Mouse (Mus musculus) hindbrain, embryonic 16.5 days (tissue): ENCODE measurements at regions not wholly inside any gene's neighbourhood (a gene's known extent, or its start where the extent isn't known, plus 50 kb on each side); places are given as distances from the start of the nearest gene placed in this dataset.

Experiments used
- ATAC-seq: fragments of 200-750 bp; cut with Nextera tagmentation; 2 replicates; pipeline ENCODE4 v1.8.0; 2017; ENCODE audit warnings: moderate TSS enrichment, moderate library complexity
- H3K27ac ChIP-seq: fragments of 300-500 bp; sonication (generic); 2 replicates; pipeline ENCODE4 v1.5.1; 2014; ENCODE audit warnings: low read depth, mild to moderate bottlenecking, control low read depth, low read length, moderate library complexity
- H3K27me3 ChIP-seq: fragments of 300-500 bp; sonication (generic); replicated peaks from 2 replicates; pipeline ENCODE4 v1.6.1; 2014; ENCODE audit warnings: low read length; ENCODE audit not compliant: control insufficient read depth, insufficient read depth
- H3K36me3 ChIP-seq: fragments of 300-500 bp; sonication (generic); 2 replicates; pipeline ENCODE4 v1.6.1; 2014; ENCODE audit warnings: mild to moderate bottlenecking, low read length, moderate library complexity, mixed read lengths; ENCODE audit not compliant: control insufficient read depth, insufficient read depth
- H3K4me1 ChIP-seq: fragments of 300-500 bp; sonication (generic); 2 replicates; pipeline ENCODE4 v1.6.1; 2014; ENCODE audit warnings: low read depth, low read length; ENCODE audit not compliant: control insufficient read depth, insufficient read depth
- H3K4me2 ChIP-seq: fragments of 300-500 bp; sonication (generic); 2 replicates; pipeline ENCODE4 v1.6.1; 2014; ENCODE audit warnings: mild to moderate bottlenecking, low read length, control low read depth, moderate library complexity
- H3K4me3 ChIP-seq: fragments of 300-500 bp; sonication (generic); 2 replicates; pipeline ENCODE4 v1.5.1; 2014; ENCODE audit warnings: mild to moderate bottlenecking, low read length, control low read depth, moderate library complexity
- H3K9ac ChIP-seq: fragments of 300-500 bp; sonication (generic); 2 replicates; pipeline ENCODE4 v1.6.1; 2014; ENCODE audit warnings: low read depth, mild to moderate bottlenecking, control low read depth, low read length, moderate library complexity
- H3K9me3 ChIP-seq: fragments of 300-500 bp; sonication (generic); 2 replicates; pipeline ENCODE4 v1.6.1; 2014; ENCODE audit warnings: mild to moderate bottlenecking, low read length, moderate library complexity; ENCODE audit not compliant: control insufficient read depth
- WGBS: fragments of 180-500 bp; shearing (Covaris S2); extraction: QIAGEN DNeasy Blood & Tissue Kit; methylation state at CpG from one replicate; pipeline ENCODE4 v1.1.7; 2014; 5-methylcytosine and 5-hydroxymethylcytosine counted together

DNA sequence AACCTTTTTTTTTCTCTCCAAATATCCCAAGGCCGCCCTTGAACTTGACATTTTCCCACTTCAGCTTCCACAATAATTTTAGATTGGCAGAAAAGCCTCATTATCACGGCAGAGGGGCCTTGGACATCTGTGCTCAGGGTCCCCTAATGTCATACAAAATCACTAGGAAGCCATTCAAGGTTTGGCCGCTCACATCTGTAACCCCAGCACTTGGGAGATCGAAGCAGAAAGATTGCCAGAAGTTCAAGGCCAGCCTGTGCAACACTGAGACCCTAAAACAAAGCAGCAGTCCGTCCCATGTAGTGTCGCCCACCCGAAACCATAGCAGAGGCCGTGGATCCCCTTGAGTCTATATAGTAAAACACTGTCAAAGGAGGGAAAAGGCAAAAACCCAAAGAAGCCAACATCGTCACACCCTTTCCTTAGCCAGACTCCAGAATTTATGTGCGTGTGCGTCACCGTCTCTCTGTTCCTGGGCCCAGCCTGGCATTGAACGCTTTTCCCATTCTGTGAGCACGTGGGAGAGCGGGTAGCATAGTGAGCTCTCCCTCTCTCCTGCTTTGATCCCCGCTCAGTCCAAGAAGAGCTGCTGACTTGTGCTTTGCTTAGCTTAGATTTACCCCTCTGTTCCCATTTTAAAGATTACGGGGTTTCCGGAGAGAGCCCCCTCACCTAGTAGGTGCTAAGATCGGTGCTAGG is 74.0 kb upstream of the Tbx3 start:
- ATAC-seq = no peak
- Histone ChIP-seq H3K9me3 (no peaks in the 10 kb centered on the region), H3K27me3 (no peaks in the 10 kb centered on the region), H3K36me3 (no peaks in the 10 kb centered on the region), H3K4me2 (no peak overlapping the region), H3K4me3 (no peak overlapping the region), H3K4me1 (no peaks in the 10 kb centered on the region), H3K27ac (no peak overlapping the region), H3K9ac (no peak overlapping the region)
- 90% methylated on average over 19 of the region's 19 CpGs for WGBS

DNA sequence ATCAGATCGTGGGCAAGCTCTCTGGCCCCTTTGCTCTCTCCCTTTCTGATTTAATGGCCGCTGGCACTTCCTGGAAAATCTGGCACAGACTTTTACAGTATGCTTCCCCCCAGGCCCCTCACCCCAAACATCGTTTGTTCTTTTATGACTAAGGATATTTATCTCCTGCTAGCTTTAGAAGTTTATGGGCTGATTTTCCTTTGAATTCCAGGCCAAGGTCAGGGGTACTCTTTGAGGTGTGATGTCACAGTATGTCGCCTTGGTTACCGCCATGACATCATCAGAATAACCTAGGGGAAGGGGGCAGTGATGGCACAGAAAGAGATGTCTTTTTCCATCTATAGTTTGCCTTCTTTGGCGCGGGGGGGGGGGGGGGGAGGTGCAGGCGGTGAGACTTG is 73.5 kb upstream of the Tbx3 start:
- WGBS = 89% methylated on average over 6 of the region's 8 CpGs
- Histone ChIP-seq H3K4me2 (no peak overlapping the region), H3K9ac (no peak overlapping the region), H3K27me3 (no peaks in the 10 kb centered on the region), H3K36me3 (no peaks in the 10 kb centered on the region), H3K9me3 (no peaks in the 10 kb centered on the region), H3K4me1 (no peaks in the 10 kb centered on the region), H3K4me3 (no peak overlapping the region), H3K27ac (no peak overlapping the region)
- ATAC-seq = no peak

- Histone ChIP-seq H3K4me3 (no peak overlapping the region), H3K4me2 (no peak overlapping the region), H3K4me1 (no peaks in the 10 kb centered on the region), H3K9ac (no peak overlapping the region), H3K27ac (no peak overlapping the region), H3K9me3 (no peaks in the 10 kb centered on the region), H3K27me3 (no peaks in the 10 kb centered on the region), H3K36me3 (no peaks in the 10 kb centered on the region)
- ATAC-seq = no peak
- WGBS = 86% methylated on average over 3 of the region's 3 CpGs
These were observed 72.9 kb upstream of the Tbx3 start for GRCm38 (mm10) chr5:119597530-119597929.

DNA sequence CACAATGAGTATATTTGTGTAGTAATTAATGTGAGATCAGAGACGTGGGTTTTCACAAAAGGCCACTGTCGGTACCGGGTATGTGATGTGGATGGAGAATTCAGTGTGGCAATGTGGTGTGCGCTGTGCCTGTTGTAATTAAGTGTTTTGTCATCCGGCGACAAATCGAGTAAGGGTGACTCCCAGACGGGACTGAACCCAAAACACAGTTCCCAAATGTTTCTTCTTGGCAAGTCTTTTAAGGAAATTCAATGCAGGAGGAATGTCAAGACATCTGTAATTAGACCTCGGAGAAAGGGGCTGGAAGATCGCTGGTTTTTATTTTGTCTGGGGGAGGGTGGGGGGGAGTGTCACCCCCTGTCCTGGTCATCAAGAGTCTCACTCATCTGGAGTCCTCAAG is 72.3 kb upstream of the Tbx3 start:
- no peaks in the 10 kb centered on the region for H3K9me3 ChIP-seq
- ATAC-seq = no peak
- no peak overlapping the region for H3K4me3 ChIP-seq
- H3K4me2 ChIP-seq = no peak overlapping the region
- no peaks in the 10 kb centered on the region for H3K4me1 ChIP-seq
- H3K9ac ChIP-seq = no peak overlapping the region
- H3K27ac ChIP-seq = no peak overlapping the region
- no peaks in the 10 kb centered on the region for H3K36me3 ChIP-seq
- H3K27me3 ChIP-seq = no peaks in the 10 kb centered on the region
- 68% methylated on average over 10 of the region's 10 CpGs for WGBS

- Histone ChIP-seq H3K4me1 (no peaks in the 10 kb centered on the region), H3K27me3 (no peaks in the 10 kb centered on the region), H3K36me3 (no peaks in the 10 kb centered on the region), H3K4me3 (no peak overlapping the region), H3K9ac (no peak overlapping the region), H3K4me2 (no peak overlapping the region), H3K27ac (no peak overlapping the region), H3K9me3 (no peaks in the 10 kb centered on the region)
- WGBS = 95% methylated on average over 5 of the region's 5 CpGs
- ATAC-seq = no peak
These were observed 69.1 kb upstream of the Tbx3 start for GRCm38 (mm10) chr5:119601390-119601789.

- no peak for ATAC-seq
- WGBS = 86% methylated on average over 16 of the region's 16 CpGs
- no peak overlapping the region for H3K9ac ChIP-seq
- no peaks in the 10 kb centered on the region for H3K27me3 ChIP-seq
- no peaks in the 10 kb centered on the region for H3K4me1 ChIP-seq
- H3K4me3 ChIP-seq = no peak overlapping the region
- no peak overlapping the region for H3K27ac ChIP-seq
- H3K9me3 ChIP-seq = no peaks in the 10 kb centered on the region
- H3K36me3 ChIP-seq = no peaks in the 10 kb centered on the region
- no peak overlapping the region for H3K4me2 ChIP-seq
These were observed 68.5 kb upstream of the Tbx3 start for GRCm38 (mm10) chr5:119602001-119602400.

DNA sequence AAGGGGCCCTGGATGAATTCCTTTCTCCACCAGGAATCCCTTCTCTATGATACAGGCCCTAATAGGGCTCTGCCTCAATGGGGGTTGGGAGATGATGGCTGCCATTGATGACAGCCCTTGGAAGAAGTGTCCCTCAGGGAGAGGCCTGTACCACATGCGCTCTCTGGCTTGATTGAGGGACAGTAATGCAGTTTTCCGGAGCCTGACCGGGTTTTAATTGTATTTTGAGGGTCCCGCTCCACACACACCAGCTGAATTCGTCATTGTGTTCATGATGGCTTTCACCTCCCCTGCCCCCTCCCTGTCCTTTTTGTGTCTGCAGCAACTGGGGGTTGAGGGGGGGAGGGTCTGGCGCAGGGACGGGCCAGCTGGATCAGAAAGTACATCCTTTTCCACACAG is 65.0 kb upstream of the Tbx3 start:
- no peak overlapping the region for H3K27ac ChIP-seq
- H3K9me3 ChIP-seq = no peaks in the 10 kb centered on the region
- no peak overlapping the region for H3K4me2 ChIP-seq
- 39% methylated on average over 7 of the region's 7 CpGs for WGBS
- H3K9ac ChIP-seq = no peak overlapping the region
- no peaks in the 10 kb centered on the region for H3K4me1 ChIP-seq
- no peak for ATAC-seq
- H3K27me3 ChIP-seq = peaks cover 3% of the 10 kb centered on the region; the same call in 1 of the 2 replicates
- H3K36me3 ChIP-seq = no peaks in the 10 kb centered on the region
- H3K4me3 ChIP-seq = no peak overlapping the region

DNA sequence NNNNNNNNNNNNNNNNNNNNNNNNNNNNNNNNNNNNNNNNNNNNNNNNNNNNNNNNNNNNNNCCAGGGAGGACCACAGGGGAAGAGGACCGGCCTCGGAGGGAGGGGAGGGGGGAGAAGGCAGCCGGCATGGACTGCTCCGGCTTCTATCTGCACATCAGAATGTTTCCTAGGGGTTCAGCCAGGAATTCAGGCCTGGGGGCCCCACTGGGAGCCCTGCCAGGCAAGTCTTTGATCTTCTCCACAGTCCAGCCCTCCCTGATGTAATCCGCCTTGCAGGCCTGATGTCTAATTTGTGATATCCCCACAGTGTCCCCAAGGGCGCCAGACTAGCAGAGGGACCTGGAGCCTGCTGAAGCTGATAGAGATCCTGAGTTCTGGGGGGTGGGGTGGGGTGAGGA is 57.1 kb upstream of the Tbx3 start:
- ATAC-seq = peak; percentile 60
- 17% methylated on average over 6 of the region's 6 CpGs for WGBS
- peaks cover 3% of the 10 kb centered on the region; the same call in 1 of the 2 replicates for H3K27me3 ChIP-seq

DNA sequence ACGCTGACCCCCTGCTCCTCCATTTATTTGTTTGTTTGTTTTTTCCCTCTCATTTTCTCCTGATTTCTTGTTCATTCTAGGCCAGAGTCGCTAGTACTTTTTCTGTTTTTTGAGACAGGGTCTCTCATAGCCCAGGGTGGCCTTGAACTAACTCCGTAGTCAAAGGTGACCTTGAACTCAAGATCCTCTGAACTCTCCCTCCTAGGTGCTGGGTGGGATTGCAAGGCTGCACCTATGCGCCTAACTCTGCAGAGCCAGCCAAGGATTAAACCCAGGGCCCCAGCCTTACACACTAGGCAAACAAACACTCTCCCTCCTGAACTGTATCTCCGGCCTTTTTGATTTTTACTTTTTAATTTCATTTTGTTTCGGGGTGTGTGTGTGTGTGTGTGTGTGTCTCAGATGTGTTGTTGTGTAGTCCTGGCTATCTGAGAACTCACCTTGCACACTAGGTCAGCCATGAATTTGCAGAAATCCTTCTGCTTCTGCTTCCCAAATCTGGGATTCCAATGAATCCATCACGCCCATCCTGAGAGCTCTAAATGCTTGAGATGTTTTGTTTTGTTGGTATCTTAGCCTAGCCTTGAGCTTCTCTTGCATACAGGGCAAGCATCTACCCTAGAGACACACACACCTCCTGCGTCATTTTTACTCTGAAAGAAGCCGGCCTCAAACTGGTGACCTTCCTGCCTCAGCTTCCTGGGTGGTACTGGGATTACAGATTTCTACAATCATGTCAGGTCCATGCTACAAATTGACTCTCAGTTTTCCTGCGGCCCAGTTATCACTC is 56.3 kb upstream of the Tbx3 start:
- 87% methylated on average over 10 of the region's 10 CpGs for WGBS
- Histone ChIP-seq H3K36me3 (no peaks in the 10 kb centered on the region), H3K27me3 (no peaks in the 10 kb centered on the region; the same call in 1 of the 2 replicates), H3K27ac (no peak overlapping the region), H3K9me3 (no peaks in the 10 kb centered on the region), H3K9ac (no peak overlapping the region), H3K4me3 (no peak overlapping the region), H3K4me2 (no peak overlapping the region), H3K4me1 (peaks cover 7% of the 10 kb centered on the region; the same call in 1 of the 2 replicates)
- no peak for ATAC-seq

More for the DNA sequence above, 57.1 kb upstream of the Tbx3 start:
- H3K9me3 ChIP-seq = no peaks in the 10 kb centered on the region
- no peak overlapping the region for H3K4me3 ChIP-seq
- peaks cover 7% of the 10 kb centered on the region; the same call in 1 of the 2 replicates for H3K4me1 ChIP-seq
- H3K36me3 ChIP-seq = no peaks in the 10 kb centered on the region
- no peak overlapping the region for H3K9ac ChIP-seq
- H3K27ac ChIP-seq = no peak overlapping the region
- no peak overlapping the region for H3K4me2 ChIP-seq
